15 mouse cellular contexts compared by ENCODE assay signal in the genomic region with DNA sequence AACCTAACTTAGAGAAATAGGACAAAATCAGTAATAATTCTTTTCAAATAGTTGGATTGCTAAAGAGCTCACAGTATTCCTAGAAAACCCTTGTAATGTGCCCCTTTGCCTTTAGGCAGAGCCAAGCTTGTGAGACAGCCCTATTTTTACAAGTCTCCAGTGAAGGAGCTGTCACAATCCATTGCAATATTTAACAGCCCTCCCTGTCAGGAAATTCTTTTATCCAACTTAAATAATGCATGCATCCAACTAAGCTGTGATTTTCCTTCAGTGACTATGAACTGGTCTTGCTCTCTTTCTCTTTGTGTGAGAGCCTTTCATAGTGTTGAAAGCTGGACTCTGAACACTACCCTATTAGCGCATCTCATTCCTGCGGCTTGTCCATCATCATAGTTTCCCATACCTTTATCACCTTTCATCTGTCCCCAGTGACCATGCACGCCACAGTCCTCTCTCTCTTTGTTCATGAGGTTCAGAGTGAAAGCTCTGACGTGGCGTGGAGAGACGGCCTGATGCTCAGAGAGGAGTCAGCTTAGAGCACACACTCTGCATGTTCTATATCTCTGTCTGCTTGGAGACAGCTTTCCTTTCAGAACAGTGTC.
DNase-seq lines count a peak whose midpoint lies in the region; ATAC-seq and TF ChIP-seq lines count a peak whose summit lies in the region.
"Had no signal": no experiment of that assay in that cellular context is flagged by ENCODE, and none has a peak within 500 bp of the region (broad histone marks: within the 10 kb centered on the region; RNA-seq: fewer than 3 reads in every experiment).

No protein-coding gene starts in this region.

- no peaks in the 10 kb centered on the region for H3K79me2 ChIP-seq in heart, adult 2 months (replicated peaks; ENCODE audit: control insufficient read depth, insufficient read depth, low read length)

- TF ChIP-seq EP300 in heart, adult 2 months (IDR thresholded peaks at IDR 0.05; ENCODE audit: insufficient read depth, low read depth, low read length): no peak
- no peak for TF ChIP-seq EP300 in lung, postnatal 0 days (IDR thresholded peaks at IDR 0.05)

- no peaks in the 10 kb centered on the region for H3K9me3 ChIP-seq in lung, postnatal 0 days (ENCODE audit: low read length)
- no peaks in the 10 kb centered on the region for H3K9me3 ChIP-seq in hindbrain, embryonic 15.5 days
- H3K9me3 ChIP-seq in neural tube, embryonic 14.5 days (ENCODE audit: control insufficient read depth, low read length): no peaks in the 10 kb centered on the region
- H3K9me3 ChIP-seq: embryonic facial prominence, embryonic 12.5 days; liver, embryonic 13.5 days; stomach, embryonic 15.5 days had no signal

- no peak for ATAC-seq in lung, postnatal 0 days
- peak; percentile 40; the same call in 1 of the 2 replicates for ATAC-seq in hindbrain, embryonic 15.5 days (ENCODE audit: low FRiP score, low read depth)
- 0 out of 2 replicates have a peak, but pooled peaks have one; percentile 15 for ATAC-seq in neural tube, embryonic 14.5 days (ENCODE audit: low read depth)
- ATAC-seq: activated CD4-positive, CD25-positive, alpha-beta regulatory T cell, adult 4 months had no signal

- intact Hi-C loops in heart, adult 2 months (cut with DNase I): no loop called here

- WGBS in heart, adult 2 months: 92% methylated on average over 6 of the region's 6 CpGs
- WGBS in lung, postnatal 0 days: 94% methylated on average over 6 of the region's 6 CpGs
- 60% methylated on average over 6 of the region's 6 CpGs for WGBS in hindbrain, embryonic 15.5 days
- WGBS in neural tube, embryonic 14.5 days: 56% methylated on average over 6 of the region's 6 CpGs

- no peak overlapping the region for H3K9ac ChIP-seq in heart, adult 2 months (ENCODE audit: low read depth, low read length)
- no peak overlapping the region for H3K9ac ChIP-seq in lung, postnatal 0 days (replicated peaks; ENCODE audit: low read depth)
- H3K9ac ChIP-seq in hindbrain, embryonic 15.5 days: no peak overlapping the region
- no peak overlapping the region for H3K9ac ChIP-seq in neural tube, embryonic 14.5 days (replicated peaks; ENCODE audit: low read depth, low read length)
- H3K9ac ChIP-seq: embryonic facial prominence, embryonic 12.5 days; liver, embryonic 13.5 days; stomach, embryonic 15.5 days had no signal

- H3K27me3 ChIP-seq in heart, adult 2 months (ENCODE audit: control insufficient read depth, insufficient read depth, low read length): no peaks in the 10 kb centered on the region
- no peaks in the 10 kb centered on the region for H3K27me3 ChIP-seq in lung, postnatal 0 days (replicated peaks; ENCODE audit: insufficient read depth, low read length)
- H3K27me3 ChIP-seq in hindbrain, embryonic 15.5 days: no peaks in the 10 kb centered on the region
- no peaks in the 10 kb centered on the region for H3K27me3 ChIP-seq in neural tube, embryonic 14.5 days (ENCODE audit: control insufficient read depth, insufficient read depth, low read length)
- H3K27me3 ChIP-seq: embryonic facial prominence, embryonic 12.5 days; liver, embryonic 13.5 days; stomach, embryonic 15.5 days had no signal

- TF ChIP-seq POLR2A in heart, adult 2 months (IDR thresholded peaks at IDR 0.05; ENCODE audit: insufficient read depth, low read depth, low read length): no peak

- no peak overlapping the region for H3K4me3 ChIP-seq in heart, adult 2 months
- no peak overlapping the region for H3K4me3 ChIP-seq in lung, postnatal 0 days (ENCODE audit: low read depth, low read length)
- no peak overlapping the region for H3K4me3 ChIP-seq in hindbrain, embryonic 15.5 days
- no peak overlapping the region for H3K4me3 ChIP-seq in neural tube, embryonic 14.5 days (ENCODE audit: low read depth, low read length)
- H3K4me3 ChIP-seq: embryonic facial prominence, embryonic 12.5 days; liver, embryonic 13.5 days; stomach, embryonic 15.5 days had no signal

- TF ChIP-seq CTCF in heart, adult 2 months (IDR thresholded peaks at IDR 0.05): no peak
- TF ChIP-seq CTCF in lung, postnatal 0 days (IDR thresholded peaks at IDR 0.05): no peak

- peak overlapping the region; percentile 86 for H3K27ac ChIP-seq in heart, adult 2 months
- H3K27ac ChIP-seq in lung, postnatal 0 days (ENCODE audit: low read length): 0 out of 2 replicates have a peak overlapping the region, but pooled peaks have one; percentile 26
- peak overlapping the region; percentile 52; the same call in 1 of the 2 replicates for H3K27ac ChIP-seq in hindbrain, embryonic 15.5 days (replicated peaks)
- peak overlapping the region; percentile 48; the same call in 1 of the 2 replicates for H3K27ac ChIP-seq in neural tube, embryonic 14.5 days (ENCODE audit: low read depth, low read length)
- H3K27ac ChIP-seq: embryonic facial prominence, embryonic 12.5 days; liver, embryonic 13.5 days; stomach, embryonic 15.5 days had no signal

- peaks cover 8% of the 10 kb centered on the region for H3K4me1 ChIP-seq in heart, adult 2 months (ENCODE audit: control insufficient read depth, insufficient read depth, low read length)
- H3K4me1 ChIP-seq in lung, postnatal 0 days (ENCODE audit: insufficient read depth, low read depth, low read length): no peaks in the 10 kb centered on the region; the same call in 1 of the 2 replicates
- H3K4me1 ChIP-seq in hindbrain, embryonic 15.5 days (replicated peaks): peaks cover 3% of the 10 kb centered on the region; the same call in 1 of the 2 replicates
- H3K4me1 ChIP-seq in neural tube, embryonic 14.5 days (ENCODE audit: control insufficient read depth, insufficient read depth, low read length): peaks cover 7% of the 10 kb centered on the region; the same call in 1 of the 2 replicates
- H3K4me1 ChIP-seq: liver, embryonic 13.5 days; stomach, embryonic 15.5 days had no signal

- H3K4me2 ChIP-seq in lung, postnatal 0 days (replicated peaks; ENCODE audit: low read depth, low read length): no peak overlapping the region
- H3K4me2 ChIP-seq in hindbrain, embryonic 15.5 days: no peak overlapping the region
- no peak overlapping the region for H3K4me2 ChIP-seq in neural tube, embryonic 14.5 days (ENCODE audit: low read depth, low read length)
- H3K4me2 ChIP-seq: embryonic facial prominence, embryonic 12.5 days; liver, embryonic 13.5 days; stomach, embryonic 15.5 days had no signal

- H3K36me3 ChIP-seq in heart, adult 2 months (ENCODE audit: control insufficient read depth, insufficient read depth, low read length): no peaks in the 10 kb centered on the region
- no peaks in the 10 kb centered on the region for H3K36me3 ChIP-seq in lung, postnatal 0 days (ENCODE audit: insufficient read depth, low read length)
- no peaks in the 10 kb centered on the region for H3K36me3 ChIP-seq in hindbrain, embryonic 15.5 days
- no peaks in the 10 kb centered on the region for H3K36me3 ChIP-seq in neural tube, embryonic 14.5 days (ENCODE audit: control insufficient read depth, insufficient read depth, low read length)
- H3K36me3 ChIP-seq: embryonic facial prominence, embryonic 12.5 days; liver, embryonic 13.5 days; stomach, embryonic 15.5 days had no signal

- DNase-seq in heart, adult 2 months: no peak
- DNase-seq in heart, adult 9 months (ENCODE audit: low spot score in 2 of 2): no peak
- no peak for DNase-seq in lung, postnatal 0 days (ENCODE audit: low spot score)
- DNase-seq in lung, postnatal 25 days (ENCODE audit: low spot score): no peak
- DNase-seq in embryo, embryonic 11 days: no peak
- DNase-seq in gastrocnemius, postnatal 25 days: no peak
- DNase-seq: layer of hippocampus, adult 9-11 months; liver, embryonic 13.5 days; lung, postnatal 14 days; thymus, postnatal 25 days had no signal

Comparison
In these comparisons a context has a peak if more than half of its experiments do, and no peak if none do; other contexts are left out.
1. H3K27ac ChIP-seq: peak in every context shown above with its lines; median percentile 86 in heart, adult 2 months; 52 in hindbrain, embryonic 15.5 days; 48 in neural tube, embryonic 14.5 days; 26 in lung, postnatal 0 days.